Mouse (Mus musculus): ENCODE measurements around the gene Crot. TPM values are rescaled to one million over a fixed set of nuclear protein-coding genes. Genes with fewer than 3 reads are reported as not detected.
"Not testable (repeated sequence)": the region's sequence is repeated elsewhere in the genome, so short reads cannot be mapped to it uniquely, and the experiment has no call there.

The Crot gene
- polyA plus RNA-seq, 1 experiment from 2014 or later, result 48.9 TPM

GRCm38 (mm10) chr5:8943836-8944235, 53.3 kb downstream of the Crot start:
- H3K4me3 ChIP-seq (ENCODE audit: low read length), result no peak overlapping the region
- H3K27me3 ChIP-seq (ENCODE audit: control insufficient read depth, insufficient read depth, low read length), result no peaks in the 10 kb centered on the region
- H3K4me2 ChIP-seq (replicated peaks; ENCODE audit: low read depth, low read length), result no peak overlapping the region
- H3K27ac ChIP-seq (ENCODE audit: low read depth, low read length), result no peak overlapping the region
- H3K4me1 ChIP-seq (ENCODE audit: control insufficient read depth, insufficient read depth, low read length), result no peaks in the 10 kb centered on the region
- WGBS, result 71% methylated on average over 3 of the region's 3 CpGs
- no peak for ATAC-seq (ENCODE audit: low FRiP score, low TSS enrichment)
- H3K9me3 ChIP-seq (ENCODE audit: control insufficient read depth, low read length), result no peaks in the 10 kb centered on the region
- H3K9ac ChIP-seq (ENCODE audit: low read depth, low read length), result no peak overlapping the region
- H3K36me3 ChIP-seq (ENCODE audit: control insufficient read depth, insufficient read depth, low read length), result no peaks in the 10 kb centered on the region

- not testable (repeated sequence) for H3K27me3 ChIP-seq (ENCODE audit: control insufficient read depth, insufficient read depth, low read length); H3K9me3 ChIP-seq (ENCODE audit: control insufficient read depth, low read length); H3K9ac ChIP-seq (ENCODE audit: low read depth, low read length); H3K4me1 ChIP-seq (ENCODE audit: control insufficient read depth, insufficient read depth, low read length); H3K4me3 ChIP-seq (ENCODE audit: low read length); H3K27ac ChIP-seq (ENCODE audit: low read depth, low read length); H3K36me3 ChIP-seq (ENCODE audit: control insufficient read depth, insufficient read depth, low read length); H3K4me2 ChIP-seq (replicated peaks; ENCODE audit: low read depth, low read length); ATAC-seq (ENCODE audit: low FRiP score, low TSS enrichment)
- no CpG with 5 or more reads among the region's 1 CpGs for WGBS
Observed at GRCm38 (mm10) chr5:8941266-8941665, 55.9 kb downstream of the Crot start.

- H3K9me3 ChIP-seq (ENCODE audit: control insufficient read depth, low read length), result no peaks in the 10 kb centered on the region
- no peaks in the 10 kb centered on the region for H3K36me3 ChIP-seq (ENCODE audit: control insufficient read depth, insufficient read depth, low read length)
- no peak overlapping the region for H3K27ac ChIP-seq (ENCODE audit: low read depth, low read length)
- no peaks in the 10 kb centered on the region for H3K27me3 ChIP-seq (ENCODE audit: control insufficient read depth, insufficient read depth, low read length)
- no peak overlapping the region for H3K9ac ChIP-seq (ENCODE audit: low read depth, low read length)
- WGBS, result 72% methylated on average over 7 of the region's 7 CpGs
- no peaks in the 10 kb centered on the region for H3K4me1 ChIP-seq (ENCODE audit: control insufficient read depth, insufficient read depth, low read length)
- 0 out of 2 replicates have a peak, but pooled peaks have one; percentile 24 for ATAC-seq (ENCODE audit: low FRiP score, low TSS enrichment)
- H3K4me2 ChIP-seq (replicated peaks; ENCODE audit: low read depth, low read length), result no peak overlapping the region
- H3K4me3 ChIP-seq (ENCODE audit: low read length), result no peak overlapping the region
Observed at GRCm38 (mm10) chr5:8937965-8938364, 59.2 kb downstream of the Crot start.

- Histone ChIP-seq H3K27ac (ENCODE audit: low read depth, low read length) (no peak overlapping the region), H3K36me3 (ENCODE audit: control insufficient read depth, insufficient read depth, low read length) (no peaks in the 10 kb centered on the region), H3K4me3 (ENCODE audit: low read length) (no peak overlapping the region), H3K4me1 (ENCODE audit: control insufficient read depth, insufficient read depth, low read length) (no peaks in the 10 kb centered on the region), H3K9me3 (ENCODE audit: control insufficient read depth, low read length) (peaks cover 4% of the 10 kb centered on the region; the same call in 1 of the 2 replicates), H3K27me3 (ENCODE audit: control insufficient read depth, insufficient read depth, low read length) (no peaks in the 10 kb centered on the region), H3K9ac (ENCODE audit: low read depth, low read length) (no peak overlapping the region), H3K4me2 (replicated peaks; ENCODE audit: low read depth, low read length) (no peak overlapping the region)
- WGBS, result 52% methylated on average over 9 of the region's 9 CpGs
- no peak for ATAC-seq (ENCODE audit: low FRiP score, low TSS enrichment)
Observed at GRCm38 (mm10) chr5:8928440-8928839, 68.7 kb downstream of the Crot start.

GRCm38 (mm10) chr5:8917069-8917468, 80.1 kb downstream of the Crot start:
- 66% methylated on average over 6 of the region's 6 CpGs for WGBS
- H3K4me2 ChIP-seq (replicated peaks; ENCODE audit: low read depth, low read length), result no peak overlapping the region
- no peaks in the 10 kb centered on the region for H3K27me3 ChIP-seq (ENCODE audit: control insufficient read depth, insufficient read depth, low read length)
- H3K9me3 ChIP-seq (ENCODE audit: control insufficient read depth, low read length), result no peaks in the 10 kb centered on the region
- H3K36me3 ChIP-seq (ENCODE audit: control insufficient read depth, insufficient read depth, low read length), result no peaks in the 10 kb centered on the region
- H3K4me1 ChIP-seq (ENCODE audit: control insufficient read depth, insufficient read depth, low read length), result no peaks in the 10 kb centered on the region
- ATAC-seq (ENCODE audit: low FRiP score, low TSS enrichment), result no peak
- no peak overlapping the region for H3K9ac ChIP-seq (ENCODE audit: low read depth, low read length)
- H3K27ac ChIP-seq (ENCODE audit: low read depth, low read length), result no peak overlapping the region
- H3K4me3 ChIP-seq (ENCODE audit: low read length), result no peak overlapping the region

- Histone ChIP-seq H3K27me3 (ENCODE audit: control insufficient read depth, insufficient read depth, low read length) (no peaks in the 10 kb centered on the region), H3K4me2 (replicated peaks; ENCODE audit: low read depth, low read length) (no peak overlapping the region), H3K27ac (ENCODE audit: low read depth, low read length) (no peak overlapping the region), H3K36me3 (ENCODE audit: control insufficient read depth, insufficient read depth, low read length) (no peaks in the 10 kb centered on the region), H3K4me3 (ENCODE audit: low read length) (no peak overlapping the region), H3K9me3 (ENCODE audit: control insufficient read depth, low read length) (no peaks in the 10 kb centered on the region), H3K4me1 (ENCODE audit: control insufficient read depth, insufficient read depth, low read length) (no peaks in the 10 kb centered on the region), H3K9ac (ENCODE audit: low read depth, low read length) (no peak overlapping the region)
- 80% methylated on average over 2 of the region's 2 CpGs for WGBS
- no peak for ATAC-seq (ENCODE audit: low FRiP score, low TSS enrichment)
Observed at GRCm38 (mm10) chr5:8916400-8916799, 80.7 kb downstream of the Crot start.

Other genes starting within 250 kb of the Crot start
- 1.3 and 1.9 TPM in 2 replicates for gene Abcb1b, start 199.2 kb downstream of the Crot start, polyA plus RNA-seq (2014; fragmentation: Nextera tagmentation; extraction: Ambion mirVana)
- gene Abcb4, start 103.6 kb downstream of the Crot start, polyA plus RNA-seq (2014; fragmentation: Nextera tagmentation; extraction: Ambion mirVana), result 0.23 TPM in 1 of 2 replicates, not detected in the other
- gene Tmem243, start 103.3 kb upstream of the Crot start, polyA plus RNA-seq (2014; fragmentation: Nextera tagmentation; extraction: Ambion mirVana), result 27.7 and 28.1 TPM in 2 replicates
- 34.1 and 55.5 TPM in 2 replicates for gene Dmtf1, start 164.5 kb upstream of the Crot start, polyA plus RNA-seq (2014; fragmentation: Nextera tagmentation; extraction: Ambion mirVana)